Mouse (Mus musculus): ENCODE measurements around the gene Cdc42ep2.
"Not testable (repeated sequence)": the region's sequence is repeated elsewhere in the genome, so short reads cannot be mapped to it uniquely, and the experiment has no call there.

The Cdc42ep2 gene

DNA sequence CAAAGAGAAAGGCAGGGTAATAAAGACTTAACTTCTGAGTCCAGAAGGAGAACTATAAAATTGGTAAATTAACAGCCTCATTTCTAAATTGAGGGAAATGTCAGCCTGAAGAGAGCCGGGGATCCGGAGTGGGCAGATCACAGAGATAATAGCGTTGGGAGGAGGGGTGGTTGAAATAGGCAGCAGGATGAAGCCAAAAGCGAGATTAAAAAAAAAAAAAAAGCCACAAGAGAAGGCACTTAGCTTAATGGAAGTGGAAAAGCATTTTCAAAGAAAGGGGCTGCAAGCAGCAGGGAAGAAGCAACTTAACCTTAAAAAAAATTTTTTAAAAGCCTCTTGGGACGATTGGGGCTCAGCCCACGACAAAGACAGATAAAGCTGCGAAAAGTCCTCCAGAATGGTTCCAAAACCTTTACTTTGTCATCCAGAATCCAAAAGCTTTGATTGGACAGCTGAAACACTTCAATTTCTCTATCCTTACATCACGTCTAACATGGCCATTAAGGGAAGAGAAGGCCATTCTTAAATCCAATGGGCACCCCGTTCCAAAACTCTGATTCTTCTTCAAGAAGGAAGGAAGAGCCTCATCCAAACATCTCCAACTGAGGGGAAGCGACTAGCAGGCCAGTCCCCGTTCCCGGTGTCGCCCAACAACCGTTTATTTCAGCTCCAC is 13.1 kb downstream of the Cdc42ep2 start:
- no peak for DNase-seq

DNA sequence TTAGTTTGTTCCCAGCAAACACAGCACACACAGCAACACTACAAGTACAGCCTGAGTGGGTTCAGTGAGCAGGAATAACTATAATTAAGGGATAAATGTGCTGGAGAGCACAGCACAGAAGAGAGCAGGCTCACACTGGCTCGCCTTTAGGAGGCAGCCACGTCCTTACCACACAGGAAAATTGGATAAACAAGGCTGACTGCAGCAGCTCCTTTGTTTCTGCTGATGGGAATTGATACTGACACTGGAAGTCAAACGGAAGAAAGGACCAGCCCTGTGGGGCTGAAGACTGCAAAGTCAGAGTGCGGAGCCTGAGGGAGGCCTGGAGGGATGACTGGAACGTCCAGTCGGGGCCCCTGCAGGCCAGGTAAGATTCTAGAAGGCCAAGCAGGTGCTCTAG is 14.4 kb downstream of the Cdc42ep2 start:
- DNase-seq: no peak

DNA sequence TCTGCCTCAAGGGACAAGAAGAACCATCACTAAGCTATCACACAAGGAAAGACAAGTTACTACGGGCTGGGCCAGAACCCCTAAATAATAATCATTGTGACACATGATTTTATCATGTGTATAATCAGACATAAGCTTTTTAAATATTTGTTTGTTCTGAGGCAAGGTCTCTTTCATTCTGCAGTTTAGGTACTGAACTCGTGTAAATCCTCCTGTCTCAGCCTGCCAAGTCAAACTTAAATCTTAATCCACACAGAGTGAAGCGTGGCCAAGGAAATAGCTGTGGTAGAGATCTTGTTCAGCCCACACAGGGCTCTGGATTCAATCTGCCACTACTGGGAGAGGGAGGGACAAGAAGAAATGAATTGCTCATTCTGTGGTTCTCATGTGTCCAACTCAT is 17.3 kb downstream of the Cdc42ep2 start:
- DNase-seq: no peak

DNA sequence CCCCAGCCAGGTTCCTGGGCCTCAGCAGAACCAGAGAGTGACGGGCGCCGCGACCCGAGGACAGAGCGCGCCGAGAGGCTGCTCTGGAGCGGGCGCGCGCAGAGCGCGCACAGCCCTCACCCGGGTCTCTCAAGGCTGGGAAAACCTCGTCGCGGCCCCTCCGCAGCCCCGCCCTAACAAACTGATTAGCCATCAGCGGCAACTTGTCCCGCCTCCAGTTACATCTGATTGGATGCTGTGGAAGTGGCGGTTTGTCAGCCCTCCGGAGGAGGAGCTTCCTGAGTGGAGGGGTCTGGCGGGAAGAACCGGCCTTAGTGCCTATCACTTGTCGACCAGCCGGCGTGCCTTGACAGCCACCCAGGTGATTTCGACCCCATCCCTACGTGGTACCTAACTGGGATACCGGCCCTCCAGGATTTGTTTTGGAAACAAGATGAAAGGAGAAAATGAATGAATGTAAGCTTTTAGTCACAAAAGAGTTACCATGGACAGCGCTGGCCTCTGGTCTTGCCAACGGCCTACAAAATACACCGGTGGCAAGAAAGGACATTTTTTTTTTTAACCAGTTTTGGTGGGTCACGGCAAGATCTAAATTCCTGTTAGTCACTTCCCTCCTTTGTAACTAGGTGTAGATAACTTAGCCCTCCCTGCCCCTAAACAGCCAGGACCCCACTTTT is 30.5 kb downstream of the Cdc42ep2 start, which contains the start of gene Tigd3:
Gene Tigd3, minus strand, starts transcription at position 148 of the 677 bp plus-strand sequence.
- peak; percentile 96 for DNase-seq

DNA sequence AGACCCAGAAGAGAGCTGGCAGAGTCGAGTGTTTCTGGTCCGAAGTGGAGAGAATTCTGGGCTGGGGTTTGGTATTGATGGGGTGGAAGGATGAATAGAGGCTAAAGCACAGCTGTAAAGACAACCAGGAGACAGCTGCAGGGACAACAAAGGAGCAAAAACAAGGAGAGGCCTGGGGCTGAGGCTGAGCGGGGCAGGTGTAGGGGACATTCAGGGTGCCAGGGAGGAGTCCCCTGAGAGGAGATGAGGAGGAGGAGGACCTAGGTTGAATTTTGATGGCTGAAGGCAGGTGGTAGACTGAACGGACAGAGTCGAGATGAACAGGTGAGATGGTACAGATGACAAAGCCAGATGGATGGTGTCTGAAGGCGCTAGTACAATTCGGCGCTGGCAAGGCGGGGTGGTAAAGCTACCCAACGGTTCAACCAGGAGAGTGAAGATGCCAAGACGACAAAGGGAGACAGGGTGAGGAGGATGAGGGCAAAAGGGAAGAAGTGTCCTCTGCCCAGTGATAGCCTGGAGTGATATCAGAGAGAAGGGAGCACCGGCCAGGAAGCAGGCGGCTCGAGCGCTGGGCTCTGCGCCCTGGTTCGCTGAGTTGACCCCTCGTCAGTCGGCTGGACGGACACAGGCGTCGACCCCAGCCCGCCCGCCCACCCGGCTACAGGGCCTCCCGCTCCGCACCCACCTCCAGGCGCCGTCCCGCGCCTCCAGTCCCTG is 31.2 kb downstream of the Cdc42ep2 start:
- DNase-seq: no peak

DNA sequence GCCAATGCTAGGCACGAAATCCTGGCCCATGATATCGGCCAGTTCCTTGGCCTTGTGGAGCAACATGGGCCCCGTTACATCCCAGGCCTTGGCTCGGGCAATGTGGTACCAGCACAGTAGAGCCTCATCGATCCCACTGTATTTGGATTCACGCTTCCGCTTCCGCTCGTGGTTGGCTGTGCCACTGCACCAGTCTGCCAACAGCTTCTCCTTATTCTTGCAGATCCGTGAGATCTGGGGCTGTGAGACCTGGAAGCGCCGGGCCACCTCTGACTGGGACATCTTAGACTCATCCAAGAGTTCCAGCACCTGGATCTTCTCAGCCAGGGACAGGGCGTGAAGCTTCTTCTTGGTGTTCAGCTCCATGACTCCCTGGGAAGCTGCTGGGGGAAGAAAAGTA is 31.9 kb downstream of the Cdc42ep2 start:
- no peak for DNase-seq

DNA sequence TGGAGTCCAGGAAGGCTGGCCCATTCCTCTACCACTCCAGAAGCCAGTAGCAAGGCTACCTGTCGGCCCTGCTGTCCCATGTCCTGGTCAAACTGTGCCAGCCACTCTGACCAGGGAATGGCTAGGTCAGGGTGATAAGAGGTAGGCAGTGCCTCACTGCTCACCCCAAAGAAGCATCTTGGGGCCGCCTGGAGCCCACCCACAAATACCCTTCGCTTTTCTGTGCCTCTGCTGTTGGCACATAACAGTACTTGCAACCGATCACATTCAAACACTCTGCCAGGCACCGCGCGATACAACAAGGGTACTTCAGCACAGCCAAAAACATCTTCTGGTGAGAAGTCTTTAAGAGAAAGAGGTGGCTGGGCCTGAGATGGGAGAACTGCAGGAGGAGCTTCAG is 32.4 kb downstream of the Cdc42ep2 start:
- DNase-seq: no peak

DNA sequence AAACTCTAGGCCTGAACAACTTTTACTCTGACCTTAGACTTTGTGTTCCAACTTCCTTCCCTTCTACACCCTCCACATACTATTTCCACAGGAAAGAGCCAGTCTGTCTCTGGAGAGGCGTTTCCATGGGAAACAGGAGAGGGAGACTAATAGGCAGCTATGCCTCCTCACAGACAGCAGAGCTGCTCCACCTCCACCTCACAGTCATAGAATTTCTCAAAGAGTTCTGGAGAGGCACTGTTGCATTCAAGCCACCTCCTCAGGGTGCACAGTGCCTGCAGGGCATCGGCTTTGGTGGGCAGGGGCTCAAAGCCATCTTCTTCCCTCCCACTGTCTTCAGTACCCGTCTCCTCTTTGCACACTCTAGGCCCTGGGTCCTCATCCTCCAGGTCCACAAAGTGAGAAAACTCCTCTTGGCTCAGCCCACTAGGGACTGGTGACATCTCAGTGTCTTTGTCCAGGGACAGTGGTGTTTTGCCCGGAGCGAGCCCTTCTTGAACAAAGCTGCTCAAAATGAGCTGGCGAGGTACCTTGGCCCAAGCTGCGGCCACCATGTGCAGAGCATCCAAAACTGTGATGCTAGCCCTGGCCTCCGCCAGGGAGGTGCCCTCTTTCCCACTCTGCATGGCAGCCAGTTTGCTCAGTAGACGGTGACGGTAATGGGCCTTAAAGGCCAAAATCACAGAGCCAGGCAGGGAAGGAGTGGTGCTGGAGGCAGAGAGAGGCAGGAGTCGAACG is 32.9 kb downstream of the Cdc42ep2 start:
- DNase-seq: no peak

DNA sequence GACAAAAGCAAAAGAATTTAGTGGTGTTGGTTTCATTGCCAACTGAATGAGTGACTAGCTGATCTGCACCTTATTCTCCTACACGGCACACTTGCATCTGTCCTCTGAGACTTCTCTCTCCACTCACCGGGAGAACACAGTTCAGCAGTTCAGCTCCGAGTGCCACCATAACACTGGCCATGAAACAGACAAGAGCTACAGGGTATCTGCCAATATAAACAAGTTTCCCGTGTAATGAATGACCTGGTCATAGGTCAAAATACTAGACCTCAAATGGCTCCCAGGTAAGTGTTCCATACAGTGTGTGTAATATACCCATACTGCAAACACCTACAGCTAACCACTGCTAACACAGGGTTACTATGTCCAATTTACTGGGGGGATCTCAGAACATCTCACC is 35.4 kb downstream of the Cdc42ep2 start:
- no peak for DNase-seq

DNA sequence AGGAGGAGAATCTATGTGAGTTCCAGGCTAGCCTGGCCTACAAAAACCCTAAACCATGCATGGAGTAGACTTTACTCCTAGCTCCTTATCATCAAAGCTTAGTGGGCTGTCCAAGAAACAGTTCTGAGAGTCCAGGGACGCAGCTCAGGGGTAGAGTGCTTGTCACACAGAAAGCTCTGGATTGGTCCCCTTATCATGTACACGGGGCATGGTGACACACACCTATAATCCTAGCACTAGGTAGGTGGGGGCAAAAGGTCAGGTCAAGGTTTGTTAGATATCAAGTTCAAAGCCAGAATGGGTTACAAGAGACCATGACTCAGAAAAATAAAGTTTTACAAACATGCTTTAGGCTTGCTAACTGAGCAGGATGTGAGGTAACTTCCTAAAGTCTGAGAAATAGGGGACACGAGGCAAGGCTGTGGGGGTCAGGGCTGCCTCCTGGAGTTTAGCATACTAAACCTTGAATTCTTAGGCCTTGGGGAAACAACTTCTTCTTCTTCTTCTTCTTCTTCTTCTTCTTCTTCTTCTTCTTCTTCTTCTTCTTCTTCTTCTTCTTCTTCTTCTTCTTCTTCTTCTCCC is 37.3 kb downstream of the Cdc42ep2 start:
- no peak for DNase-seq

DNA sequence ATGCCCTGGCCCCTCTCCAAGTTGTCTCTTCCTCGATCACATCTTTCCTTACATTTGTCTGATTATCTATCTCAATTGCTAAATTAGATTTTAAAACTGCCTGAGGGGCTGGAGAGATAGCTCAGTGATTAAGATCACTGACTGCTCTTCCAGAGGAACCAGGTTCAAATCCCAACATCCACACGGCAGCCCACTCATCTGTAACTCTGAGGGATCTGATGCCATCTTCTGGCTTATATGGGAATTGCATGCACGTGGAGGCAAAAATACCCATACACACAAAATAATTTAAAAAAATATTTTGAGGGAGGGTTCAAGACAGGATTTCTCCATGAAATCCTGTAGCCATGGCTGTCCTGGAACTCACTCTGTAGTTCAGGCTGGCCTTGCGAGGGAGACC is 38.8 kb downstream of the Cdc42ep2 start:
- DNase-seq: no peak

DNA sequence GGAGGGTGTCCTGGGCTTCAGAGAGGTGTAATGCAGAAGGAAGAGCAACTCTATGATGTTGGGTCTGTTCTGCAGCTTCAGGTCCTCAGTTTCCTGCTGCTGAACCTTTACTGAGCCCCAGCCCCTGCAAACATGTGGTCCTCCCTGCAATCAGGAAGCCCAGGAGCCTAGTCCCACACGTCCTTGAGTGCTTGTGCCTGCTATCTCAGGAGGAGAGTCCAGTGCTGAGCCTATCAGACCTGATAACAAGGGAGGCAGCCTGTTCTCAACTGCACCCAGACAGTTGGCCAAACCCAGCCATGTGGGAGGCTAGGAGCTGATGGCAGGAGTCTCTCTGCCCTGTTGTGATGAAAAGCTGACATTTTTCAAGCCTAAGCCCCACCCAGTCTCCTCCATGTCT is 40.7 kb downstream of the Cdc42ep2 start:
- DNase-seq: no peak

DNA sequence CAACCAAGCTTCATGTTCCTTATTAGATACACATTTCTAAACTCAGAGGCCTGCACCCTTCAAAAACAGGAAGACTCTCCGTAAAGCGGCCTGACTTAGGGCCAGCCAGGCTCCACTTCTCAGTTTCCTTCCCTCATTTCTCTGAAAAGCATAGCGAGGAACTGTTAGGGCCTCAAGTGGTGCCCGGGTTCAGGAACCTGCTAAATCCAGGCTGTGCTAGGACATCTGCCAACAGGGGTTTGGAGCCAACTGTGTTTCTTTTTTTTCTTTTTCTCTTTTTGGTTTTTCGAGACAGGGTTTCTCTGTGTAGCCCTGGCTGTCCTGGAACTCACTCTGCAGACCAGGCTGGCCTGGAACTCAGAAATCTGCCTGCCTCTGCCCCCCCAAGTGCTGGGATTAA is 42.5 kb downstream of the Cdc42ep2 start:
- DNase-seq: not testable (repeated sequence)

DNA sequence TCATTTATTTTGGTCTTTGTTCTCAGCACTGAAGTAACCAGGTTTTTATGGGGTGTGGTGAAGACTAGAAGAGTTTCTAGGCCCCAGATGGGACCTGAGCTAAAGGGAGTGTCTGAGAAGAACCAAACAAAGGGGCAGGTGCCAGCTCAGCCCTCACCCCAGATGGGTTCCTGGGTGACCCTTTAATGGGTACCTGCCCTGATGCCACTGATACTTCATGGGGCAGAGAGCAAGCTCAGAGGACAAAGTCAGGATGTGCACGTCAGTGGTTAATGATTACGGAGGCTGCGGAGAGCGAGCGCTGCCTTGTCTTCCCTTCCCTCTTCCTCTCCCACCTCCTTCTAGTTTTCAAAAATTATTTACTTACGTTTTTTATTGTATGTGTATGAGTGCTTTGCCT is 43.5 kb downstream of the Cdc42ep2 start:
- no peak for DNase-seq

DNA sequence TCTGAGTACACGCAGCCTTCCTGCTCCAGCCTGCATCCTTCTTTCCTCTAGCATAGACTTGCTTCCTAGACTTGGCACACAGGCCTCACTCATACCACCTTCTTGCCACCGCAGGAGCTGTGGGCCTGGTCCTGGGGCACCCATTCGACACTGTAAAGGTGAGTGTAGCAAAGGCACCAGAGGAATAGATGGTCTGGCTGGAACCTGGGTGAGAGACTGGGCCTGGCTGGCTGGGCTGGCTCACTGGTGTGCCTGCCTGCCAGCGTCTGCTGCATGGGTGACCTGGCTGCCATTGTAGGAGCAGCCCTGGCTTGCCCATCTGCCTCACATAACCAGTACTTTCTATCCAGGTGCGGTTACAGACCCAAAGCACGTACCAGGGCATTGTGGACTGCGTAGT is 44.9 kb downstream of the Cdc42ep2 start:
- no peak for DNase-seq

DNA sequence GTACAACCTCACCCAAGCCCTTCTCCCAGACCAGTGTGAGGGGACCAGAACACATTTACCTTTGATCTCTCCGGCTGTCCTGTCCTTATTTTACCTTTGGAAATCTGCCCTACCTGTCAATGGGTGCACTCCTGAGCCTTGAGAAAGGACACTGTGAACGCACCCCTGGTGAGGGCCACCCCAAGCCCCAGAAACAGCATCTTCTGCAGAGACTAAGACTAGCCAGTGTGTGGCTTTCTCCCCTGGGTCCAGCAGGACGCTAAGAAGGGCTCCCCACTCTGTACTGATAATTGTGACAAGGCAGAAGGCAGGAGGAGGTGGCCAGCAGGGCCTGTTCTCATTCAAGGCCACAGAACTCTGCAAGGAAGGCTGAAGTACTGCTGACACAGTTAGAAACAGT is 45.7 kb downstream of the Cdc42ep2 start:
- no peak for DNase-seq

DNA sequence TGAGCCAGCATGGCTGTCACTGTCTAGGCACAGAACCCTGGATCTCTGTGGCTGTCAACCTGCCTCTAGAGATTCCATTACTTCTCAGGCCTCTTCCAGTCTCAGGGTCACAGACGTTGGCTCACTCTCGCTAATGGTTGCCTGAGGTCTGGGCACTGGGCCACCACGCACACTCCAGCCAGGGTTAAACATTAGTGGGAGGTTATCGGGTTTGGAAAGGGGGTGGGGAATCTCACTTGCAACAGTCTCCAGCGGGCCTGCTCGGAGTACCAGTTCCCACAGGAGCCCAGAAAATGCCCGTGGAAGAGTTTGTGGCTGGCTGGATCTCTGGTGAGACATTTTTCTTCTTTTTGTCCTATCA is 46.3 kb downstream of the Cdc42ep2 start:
- DNase-seq: no peak

DNA sequence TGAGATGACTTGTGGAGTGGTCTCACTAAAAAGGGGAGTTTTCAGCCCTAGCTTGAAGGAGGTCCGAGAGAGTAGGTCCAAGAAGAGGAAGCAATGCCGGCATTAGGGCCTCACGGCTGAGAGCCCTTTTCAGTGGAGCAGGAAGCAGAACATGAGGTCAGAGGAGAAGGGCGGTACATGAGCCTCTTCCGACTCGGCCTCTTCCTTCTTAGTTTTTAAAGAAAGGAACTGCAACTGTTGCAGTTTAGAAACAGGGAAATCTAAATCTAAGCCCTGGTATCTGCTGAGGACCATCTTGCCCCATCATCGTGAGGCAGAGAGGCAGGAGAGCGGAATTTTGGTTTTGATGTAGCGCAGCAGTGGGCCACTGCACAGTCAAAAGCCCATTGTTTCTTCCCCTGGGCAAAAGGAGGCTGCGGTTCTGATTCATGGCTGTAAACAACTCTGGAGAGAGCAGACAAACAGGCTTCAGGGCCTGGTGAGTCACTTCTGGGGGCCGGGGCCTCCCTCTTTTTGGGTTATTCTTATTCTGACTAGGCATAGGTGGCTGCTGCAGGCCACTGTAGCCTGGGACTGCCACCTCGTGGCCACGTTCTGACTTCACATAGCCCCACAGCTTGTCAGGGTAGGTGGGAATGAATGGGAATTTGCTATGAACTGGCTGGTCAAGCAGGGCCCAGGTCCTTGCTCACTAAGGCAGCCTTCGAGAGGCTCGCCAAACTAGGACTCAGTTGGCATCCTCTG is 46.8 kb downstream of the Cdc42ep2 start, which contains the start of gene Slc25a45:
Gene Slc25a45, plus strand, starts transcription at position 191 of the 744 bp plus-strand sequence.
- DNase-seq: peak; percentile 67

DNA sequence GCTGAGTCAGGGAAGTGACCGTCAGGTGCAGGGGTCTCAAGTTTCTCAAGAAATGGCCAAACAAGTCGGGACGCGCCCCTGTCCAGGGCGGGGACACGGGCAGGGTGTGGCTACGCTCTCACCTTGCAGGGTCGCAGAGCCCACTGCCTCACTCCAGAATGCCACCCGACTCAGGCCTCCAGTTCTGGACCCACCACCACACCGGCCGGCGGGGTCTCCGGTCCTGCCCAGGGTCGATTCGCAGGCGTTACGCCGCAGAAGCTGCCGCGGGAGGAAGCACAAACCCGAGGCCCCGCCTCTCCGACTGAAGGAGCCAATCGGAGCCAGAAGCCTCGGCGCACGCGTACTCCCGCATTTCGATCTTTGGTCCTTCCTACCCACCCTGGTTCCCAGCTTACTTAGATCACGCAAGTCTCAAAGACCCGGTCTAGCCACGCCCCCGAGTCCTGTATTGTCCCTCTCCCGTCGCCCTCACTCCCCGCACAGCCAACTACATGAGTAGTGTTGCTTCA is 49.6 kb downstream of the Cdc42ep2 start, which contains the start of gene Frmd8:
Gene Frmd8, minus strand, starts transcription at position 306 of the 512 bp plus-strand sequence.
- DNase-seq: peak; percentile 92

DNA sequence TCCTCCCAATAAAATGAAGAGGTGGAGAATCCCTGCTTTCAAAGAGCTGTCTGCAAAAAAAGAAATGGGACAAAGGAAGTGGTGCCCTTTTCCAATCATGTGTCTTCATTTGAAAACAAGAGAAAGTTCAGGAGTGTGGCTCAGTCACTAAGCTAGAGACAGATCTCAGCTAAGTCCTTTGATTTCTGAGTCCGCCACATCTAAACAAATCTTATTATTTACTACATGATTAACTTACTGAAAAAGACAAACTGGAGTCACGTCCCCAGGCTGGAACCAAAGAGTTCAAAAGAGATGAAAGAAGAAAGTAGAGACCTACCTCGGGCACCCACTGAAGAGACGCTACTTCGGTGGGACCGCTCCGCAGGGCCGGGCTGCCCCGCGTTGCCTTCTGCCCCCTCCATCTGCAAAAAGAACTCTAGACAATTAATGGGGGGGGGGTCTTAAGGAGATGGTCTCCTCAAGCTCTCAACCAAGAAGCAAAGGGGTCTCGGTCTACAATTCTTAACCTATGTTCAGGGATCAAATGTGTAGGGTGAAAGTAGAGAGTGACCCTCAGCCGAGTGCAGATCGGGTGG is 50.1 kb downstream of the Cdc42ep2 start:
- no peak for DNase-seq

DNA sequence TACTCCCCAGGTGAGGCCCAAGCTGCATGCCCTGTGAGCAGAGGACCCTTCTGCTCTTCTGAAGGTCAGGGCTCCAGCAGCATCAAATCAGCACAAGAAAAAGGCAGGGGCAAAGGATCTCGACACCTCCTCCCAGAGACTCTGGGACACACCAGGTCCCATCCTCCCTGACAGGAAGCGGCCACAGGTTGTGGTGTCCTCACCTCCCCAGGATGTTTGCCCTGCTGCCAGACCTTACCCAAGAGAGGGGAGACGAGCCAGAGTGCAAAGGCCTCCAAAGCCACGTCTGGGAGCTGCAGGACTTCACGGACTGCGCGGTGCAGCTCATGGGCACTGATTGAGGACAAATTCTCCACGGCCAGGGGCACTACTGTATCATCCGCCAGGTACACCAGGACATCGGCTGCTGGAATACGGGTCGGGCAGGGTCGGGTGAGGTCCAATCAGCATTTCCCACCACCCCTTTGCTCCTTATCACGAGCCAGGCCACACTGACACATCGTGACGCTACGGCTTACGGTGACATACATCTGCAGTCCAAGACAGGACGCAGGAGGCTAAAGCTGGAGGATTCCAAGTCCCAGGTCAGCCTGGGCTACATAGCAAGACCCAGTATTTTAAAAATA is 51.6 kb downstream of the Cdc42ep2 start:
- no peak for DNase-seq
